Mouse (Mus musculus) CH12.LX (cell line): Measurements from ENCODE around the gene Rpia. TPM values are rescaled to one million over a fixed set of nuclear protein-coding genes. Genes with fewer than 3 reads are reported as not detected.

Experiments used
- DNase-seq: peaks from one replicate; pipeline ENCODE4 v3.0.0-alpha.2; 2013; ENCODE audit errors: extremely low read depth
- H3K27ac ChIP-seq: 2 replicates; pipeline ENCODE4 v1.5.1; 2012; ENCODE audit warnings: low read depth, mild to moderate bottlenecking, control low read depth, moderate library complexity; ENCODE audit not compliant: insufficient read depth
- H3K27me3 ChIP-seq: replicated peaks from 2 replicates; pipeline ENCODE3; 2012; ENCODE audit warnings: inconsistent platforms
- H3K36me3 ChIP-seq, 2 experiments: replicated peaks in 1 of 2; 2 replicates each; pipeline versions ENCODE3 to v1.6.1; 2012; ENCODE audit warnings: inconsistent platforms in 1 of 2, low read length in 1 of 2, mild to moderate bottlenecking in 1 of 2, mixed read lengths in 1 of 2, moderate library complexity in 1 of 2; ENCODE audit not compliant: control insufficient read depth in 1 of 2, insufficient read depth in 1 of 2
- H3K4me1 ChIP-seq, 2 experiments: 2 replicates each; pipeline ENCODE4 v1.6.1; 2012; ENCODE audit warnings: inconsistent platforms in 1 of 2, moderate library complexity in 1 of 2; ENCODE audit not compliant: insufficient read depth in 2 of 2, control insufficient read depth in 1 of 2
- H3K4me2 ChIP-seq: 2 replicates; pipeline ENCODE4 v1.6.1; 2012; ENCODE audit warnings: low read depth, mild to moderate bottlenecking, control low read depth; ENCODE audit not compliant: poor library complexity, insufficient read depth, severe bottlenecking
- H3K4me3 ChIP-seq, 3 experiments: fragments of 150-350 bp in 1 of 3; sonication (generic) in 1 of 3; replicated peaks in 1 of 3; 2 replicates each; pipeline versions ENCODE3 to v1.5.1; 2011 to 2012; ENCODE audit warnings: low read depth in 2 of 3, low read length in 2 of 3, mild to moderate bottlenecking in 2 of 3, moderate library complexity in 2 of 3, control low read depth in 1 of 3, improper control_type of control experiment in 1 of 3, inconsistent platforms in 1 of 3, mixed read lengths in 1 of 3; ENCODE audit not compliant: poor library complexity in 1 of 3
- H3K79me2 ChIP-seq: replicated peaks from 2 replicates; pipeline ENCODE4 v1.6.1; 2012; ENCODE audit warnings: mild to moderate bottlenecking, moderate library complexity; ENCODE audit not compliant: control insufficient read depth, poor library complexity, insufficient read depth, severe bottlenecking; ENCODE audit errors: extremely low read depth
- H3K9ac ChIP-seq: 2 replicates; pipeline ENCODE4 v1.6.1; 2012; ENCODE audit warnings: low read depth, mild to moderate bottlenecking, control low read depth, moderate library complexity; ENCODE audit not compliant: insufficient read depth
- H3K9me3 ChIP-seq: replicated peaks from 2 replicates; pipeline ENCODE3; 2012; ENCODE audit warnings: low read length, inconsistent platforms, mixed read lengths
- CHD2 ChIP-seq: IDR thresholded peaks from 2 replicates; pipeline ENCODE4 v1.6.1; 2011; ENCODE audit warnings: low read length, improper control_type of control experiment
- CTCF ChIP-seq, 2 experiments: IDR thresholded peaks in 1 of 2; conservative IDR thresholded peaks in 1 of 2; 2 replicates each; pipeline ENCODE4 v1.5.1; 2011 to 2012; ENCODE audit warnings: low read depth in 2 of 2, low read length in 2 of 2, improper control_type of control experiment in 1 of 2, inconsistent platforms in 1 of 2, mild to moderate bottlenecking in 1 of 2, moderate library complexity in 1 of 2
- E2F4 ChIP-seq: IDR thresholded peaks from 2 replicates; pipeline ENCODE4 v1.6.1; 2011; ENCODE audit warnings: low read depth, low read length, improper control_type of control experiment; ENCODE audit not compliant: insufficient replicate concordance
- EP300 ChIP-seq: IDR thresholded peaks from 2 replicates; pipeline ENCODE4 v1.6.1; 2011; ENCODE audit warnings: low read length, improper control_type of control experiment
- JUND ChIP-seq: conservative IDR thresholded peaks from 2 replicates; pipeline ENCODE4 v1.6.1; 2011; ENCODE audit warnings: low read depth, low read length, improper control_type of control experiment
- MAFK ChIP-seq: IDR thresholded peaks from 2 replicates; pipeline ENCODE4 v1.6.1; 2011; ENCODE audit warnings: low read length, improper control_type of control experiment; ENCODE audit not compliant: insufficient replicate concordance
- MAX ChIP-seq: IDR thresholded peaks from 2 replicates; pipeline ENCODE4 v1.6.1; 2011; ENCODE audit warnings: low read length, improper control_type of control experiment
- MXI1 ChIP-seq: IDR thresholded peaks from 2 replicates; pipeline ENCODE4 v1.6.1; 2011; ENCODE audit warnings: mild to moderate bottlenecking, low read depth, low read length, improper control_type of control experiment
- MYC ChIP-seq: IDR thresholded peaks from 2 replicates; pipeline ENCODE4 v1.6.1; 2011; ENCODE audit warnings: low read depth, mild to moderate bottlenecking, improper control_type of control experiment, low read length
- NELFE ChIP-seq: IDR thresholded peaks from 2 replicates; pipeline ENCODE4 v1.6.1; 2011; ENCODE audit warnings: low read depth, low read length, improper control_type of control experiment
- SIN3A ChIP-seq: IDR thresholded peaks from 2 replicates; pipeline ENCODE4 v1.6.1; 2012; ENCODE audit warnings: low read length, improper control_type of control experiment, inconsistent platforms
- TBP ChIP-seq: conservative IDR thresholded peaks from 2 replicates; pipeline ENCODE4 v1.6.1; 2011; ENCODE audit warnings: low read depth, low read length, improper control_type of control experiment
- ZC3H11A ChIP-seq: IDR thresholded peaks from 2 replicates; pipeline ENCODE4 v1.6.1; 2012; ENCODE audit warnings: low read depth, mild to moderate bottlenecking, inconsistent platforms, low read length, improper control_type of control experiment
- dilution Hi-C: fragments of 300-500 bp; cut with MboI; formaldehyde crosslinking; loops from 2 replicates; pipeline ENCODE4 v1.14.3; 2020; ENCODE audit warnings: low sequenced_read_pairs; ENCODE audit not compliant: extremely low pct_unique_long_range_greater_than_20kb, extremely low pct_ligation_motif_present
- in situ Hi-C: fragments of 300-500 bp; cut with MboI; formaldehyde crosslinking; loops from 3 replicates; pipeline ENCODE4 v1.14.3; 2019; ENCODE audit warnings: low sequenced_read_pairs, low pct_ligation_motif_present, low pct_unique_long_range_greater_than_20kb, mixed read lengths
- polyA plus RNA-seq: library from polyadenylated mRNA; unstranded; fragments of >175 nt; gene quantifications from 2 replicates; pipeline ENCODE4 v1.2.1, GENCODE M21; 2012; ENCODE audit warnings: low read depth; ENCODE audit not compliant: insufficient read length
- total RNA-seq, 2 experiments: library from RNA; depleted of rRNA; stranded (reverse); fragments of 300-350 nt in 1 of 2; fragments of >200 nt in 1 of 2; gene quantifications; 2 replicates each; pipeline ENCODE4 v1.2.3; 2012 to 2014

Rpia gene
- total and polyA plus RNA-seq, 3 experiments = 55.7 to 65.1 (median 57.8) TPM

GRCm38 (mm10) chr6:70742833-70743232 is 49.2 kb downstream of the Rpia start:
- Histone ChIP-seq H3K36me3 (peaks cover 0 to 30% of the 10 kb centered on the region in 2 experiments), H3K9ac (peak overlapping the region; percentile 95), H3K79me2 (peaks cover 9% of the 10 kb centered on the region), H3K27me3 (no peaks in the 10 kb centered on the region), H3K4me3 (peak overlapping the region in 1 of 3 experiments; percentile 25), H3K4me2 (peak overlapping the region; percentile 11; the same call in 1 of the 2 replicates), H3K27ac (peak overlapping the region; percentile 98), H3K9me3 (no peaks in the 10 kb centered on the region), H3K4me1 (peaks cover 45 to 89% of the 10 kb centered on the region in 2 experiments)
- in situ Hi-C loops = no loop called here
- TF ChIP-seq TBP = no peak
- TF ChIP-seq CTCF (conservative IDR thresholded peaks at IDR 0.05 in 1 of 2, IDR thresholded peaks at IDR 0.05 in 1 of 2; ENCODE audit: low read depth in 2 of 2, low read length in 2 of 2) = no peak
- TF ChIP-seq MYC = no peak
- no peak for TF ChIP-seq JUND
- no peak for TF ChIP-seq MXI1
- no peak for TF ChIP-seq NELFE
- no peak for TF ChIP-seq CHD2
- TF ChIP-seq MAFK = no peak
- DNase-seq = no peak
- dilution Hi-C loops = no loop called here

- H3K36me3 ChIP-seq = peaks cover 3 to 40% of the 10 kb centered on the region in 2 experiments
- peaks cover 9% of the 10 kb centered on the region for H3K79me2 ChIP-seq
- dilution Hi-C loops = no loop called here
- H3K4me1 ChIP-seq = peaks cover 49 to 91% of the 10 kb centered on the region in 2 experiments
- H3K9me3 ChIP-seq = no peaks in the 10 kb centered on the region
- 0 out of 2 replicates have a peak, but pooled peaks have one; percentile 23 for TF ChIP-seq TBP
- no peak; the same call in 1 of the 2 replicates for TF ChIP-seq EP300
- no peak for DNase-seq
- H3K27ac ChIP-seq = peak overlapping the region; percentile 88
- in situ Hi-C loops = no loop called here
- no peak overlapping the region; the same call in 1 of the 2 replicates for H3K9ac ChIP-seq
- no peak overlapping the region for H3K4me3 ChIP-seq
- H3K27me3 ChIP-seq = no peaks in the 10 kb centered on the region
- H3K4me2 ChIP-seq = no peak overlapping the region
Observed at GRCm38 (mm10) chr6:70740535-70740934, 51.5 kb downstream of the Rpia start.

- Histone ChIP-seq H3K27me3 (no peaks in the 10 kb centered on the region), H3K27ac (peak overlapping the region; percentile 84), H3K4me3 (no peak overlapping the region), H3K9me3 (no peaks in the 10 kb centered on the region), H3K79me2 (peaks cover 9% of the 10 kb centered on the region), H3K9ac (0 out of 2 replicates have a peak overlapping the region, but pooled peaks have one; percentile 25), H3K4me1 (peaks cover 49 to 91% of the 10 kb centered on the region in 2 experiments), H3K4me2 (no peak overlapping the region), H3K36me3 (peaks cover 3 to 37% of the 10 kb centered on the region in 2 experiments)
- in situ Hi-C loops = no loop called here
- TF ChIP-seq E2F4 (no peak), SIN3A (no peak), MAFK (peak; percentile 57; the same call in 1 of the 2 replicates), JUND (no peak), MAX (no peak), CTCF (conservative IDR thresholded peaks at IDR 0.05 in 1 of 2, IDR thresholded peaks at IDR 0.05 in 1 of 2; ENCODE audit: low read depth in 2 of 2, low read length in 2 of 2) (no peak), ZC3H11A (no peak)
- DNase-seq = no peak
- dilution Hi-C loops = no loop called here
Observed at GRCm38 (mm10) chr6:70739456-70739855, 52.6 kb downstream of the Rpia start.
